Mouse (Mus musculus): ENCODE data around the gene Pknox2. TPM values are rescaled to one million over a fixed set of nuclear protein-coding genes. Genes with fewer than 3 reads are reported as not detected.

Gene Pknox2
- polyA plus RNA-seq, 1 experiment from 2014 or later: 0.18 TPM

DNA sequence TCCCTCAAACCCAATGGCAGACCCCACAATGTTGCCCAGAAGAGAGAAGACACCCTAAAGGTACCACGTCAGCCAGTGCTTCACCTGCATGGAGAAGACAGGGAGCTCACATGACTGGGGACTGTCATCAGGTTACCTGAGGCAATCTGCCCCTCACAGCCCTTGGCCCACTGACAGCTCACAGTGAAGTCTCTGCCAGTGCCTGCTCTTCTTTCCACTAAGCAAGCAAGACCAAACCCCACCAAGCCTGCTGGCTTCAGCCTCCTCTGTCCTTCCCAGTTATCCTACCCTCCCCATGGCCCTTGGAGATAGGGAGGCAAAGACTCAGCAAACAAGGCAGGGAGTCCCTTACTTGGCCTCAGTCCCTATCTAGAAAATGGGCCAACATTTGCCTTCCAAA is 24.8 kb downstream of the Pknox2 start:
- H3K27me3 ChIP-seq (ENCODE audit: insufficient read depth, low read length): no peaks in the 10 kb centered on the region
- TF ChIP-seq EP300 (IDR thresholded peaks at IDR 0.05; ENCODE audit: low read depth) (no peak), CTCF (IDR thresholded peaks at IDR 0.05; ENCODE audit: low read depth) (no peak)
- no peak overlapping the region for H3K9ac ChIP-seq (replicated peaks)
- 75% methylated on average over 1 of the region's 1 CpGs for WGBS (ENCODE audit: insufficient replicate concordance)
- H3K36me3 ChIP-seq (replicated peaks; ENCODE audit: insufficient read depth, low read length): no peaks in the 10 kb centered on the region
- ATAC-seq (no peak), DNase-seq (no peak)
- no peak overlapping the region for H3K4me3 ChIP-seq (ENCODE audit: low read depth, low read length)
- no peaks in the 10 kb centered on the region for H3K9me3 ChIP-seq (ENCODE audit: low read length)
- no peak overlapping the region for H3K4me2 ChIP-seq (ENCODE audit: low read depth, low read length)
- H3K4me1 ChIP-seq (ENCODE audit: insufficient read depth): no peaks in the 10 kb centered on the region
- H3K27ac ChIP-seq (ENCODE audit: low read depth): no peak overlapping the region

DNA sequence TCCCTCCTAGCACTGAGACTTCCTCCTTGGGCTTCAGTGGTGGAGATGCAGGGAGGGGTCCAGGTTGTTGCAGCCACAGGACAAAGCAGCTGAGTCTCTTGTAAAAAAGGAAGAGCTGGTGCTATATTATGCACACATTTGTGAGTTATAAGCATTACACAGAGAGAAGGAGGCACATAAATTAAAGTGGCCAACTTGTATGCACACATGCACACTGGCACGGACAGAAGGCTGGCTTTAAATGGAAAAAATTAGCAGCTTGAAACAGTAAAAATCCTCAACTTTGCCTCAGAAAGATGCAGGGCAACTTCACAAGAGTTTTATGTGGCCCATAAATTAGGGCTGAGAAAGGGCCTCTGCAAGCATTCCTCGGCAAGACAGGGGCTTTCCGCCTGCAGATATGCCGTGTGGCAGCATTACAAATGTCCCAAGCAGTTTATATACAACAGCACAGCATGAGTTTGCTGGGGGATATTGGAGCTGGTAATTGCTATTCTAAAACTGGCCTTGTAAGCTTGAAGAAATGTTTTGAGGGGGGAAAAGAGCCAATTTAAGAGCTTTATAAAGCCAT is 25.4 kb downstream of the Pknox2 start:
- Histone ChIP-seq H3K4me3 (ENCODE audit: low read depth, low read length) (no peak overlapping the region), H3K4me2 (ENCODE audit: low read depth, low read length) (no peak overlapping the region), H3K27me3 (ENCODE audit: insufficient read depth, low read length) (no peaks in the 10 kb centered on the region), H3K27ac (ENCODE audit: low read depth) (no peak overlapping the region), H3K9me3 (ENCODE audit: low read length) (no peaks in the 10 kb centered on the region), H3K9ac (replicated peaks) (no peak overlapping the region), H3K4me1 (ENCODE audit: insufficient read depth) (no peaks in the 10 kb centered on the region), H3K36me3 (replicated peaks; ENCODE audit: insufficient read depth, low read length) (no peaks in the 10 kb centered on the region)
- ATAC-seq: no peak
- no peak for TF ChIP-seq CTCF (IDR thresholded peaks at IDR 0.05; ENCODE audit: low read depth)
- no peak for TF ChIP-seq EP300 (IDR thresholded peaks at IDR 0.05; ENCODE audit: low read depth)
- 56% methylated on average over 4 of the region's 4 CpGs for WGBS (ENCODE audit: insufficient replicate concordance)
- DNase-seq: no peak

DNA sequence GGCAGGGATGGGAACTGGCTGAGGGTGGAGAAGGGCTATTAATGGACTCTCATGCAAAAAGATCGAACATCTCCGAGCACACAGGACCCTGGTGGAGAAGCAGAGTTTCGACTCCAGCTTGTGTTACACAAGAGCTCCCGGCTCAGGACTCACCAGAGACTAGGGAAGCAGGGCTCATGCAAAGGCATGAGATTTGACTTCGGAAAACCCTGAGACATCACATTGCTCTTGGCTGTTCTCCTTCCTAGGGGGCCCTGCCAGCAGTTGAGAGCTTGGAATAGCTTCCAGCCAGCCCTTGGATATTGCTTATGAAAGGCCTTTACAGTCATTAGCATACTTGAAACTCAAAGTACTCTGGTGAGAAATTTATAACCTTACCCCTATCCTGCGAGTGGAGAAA is 26.4 kb downstream of the Pknox2 start:
- ATAC-seq (no peak), DNase-seq (no peak)
- Histone ChIP-seq H3K9me3 (ENCODE audit: low read length) (no peaks in the 10 kb centered on the region), H3K27ac (ENCODE audit: low read depth) (no peak overlapping the region), H3K9ac (replicated peaks) (no peak overlapping the region), H3K27me3 (ENCODE audit: insufficient read depth, low read length) (no peaks in the 10 kb centered on the region), H3K4me2 (ENCODE audit: low read depth, low read length) (no peak overlapping the region), H3K36me3 (replicated peaks; ENCODE audit: insufficient read depth, low read length) (no peaks in the 10 kb centered on the region), H3K4me3 (ENCODE audit: low read depth, low read length) (no peak overlapping the region), H3K4me1 (ENCODE audit: insufficient read depth) (no peaks in the 10 kb centered on the region)
- 76% methylated on average over 6 of the region's 6 CpGs for WGBS (ENCODE audit: insufficient replicate concordance)
- TF ChIP-seq EP300 (IDR thresholded peaks at IDR 0.05; ENCODE audit: low read depth) (no peak), CTCF (IDR thresholded peaks at IDR 0.05; ENCODE audit: low read depth) (no peak)

DNA sequence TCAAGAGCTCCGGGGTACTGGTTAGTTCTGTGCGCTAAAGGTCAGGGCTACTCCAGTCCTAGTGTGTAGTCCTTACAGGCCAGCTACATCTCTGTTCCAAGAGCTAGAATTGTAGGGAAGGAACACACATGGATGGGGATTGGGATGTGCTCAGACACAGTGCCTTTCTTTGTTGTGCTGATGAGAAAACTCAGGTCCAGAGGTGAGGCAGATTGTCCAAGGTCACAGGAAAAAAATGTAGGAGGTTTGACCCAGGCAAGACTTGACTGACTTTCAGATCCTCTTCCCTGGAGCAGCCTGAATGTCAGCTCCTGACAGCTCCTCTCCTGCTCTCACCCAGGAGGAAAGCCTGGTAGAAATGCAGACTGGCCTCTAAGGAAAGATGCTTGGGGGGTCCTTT is 29.7 kb downstream of the Pknox2 start:
- ATAC-seq (no peak), DNase-seq (no peak)
- Histone ChIP-seq H3K27me3 (ENCODE audit: insufficient read depth, low read length) (no peaks in the 10 kb centered on the region), H3K4me1 (ENCODE audit: insufficient read depth) (no peaks in the 10 kb centered on the region), H3K36me3 (replicated peaks; ENCODE audit: insufficient read depth, low read length) (no peaks in the 10 kb centered on the region), H3K9me3 (ENCODE audit: low read length) (no peaks in the 10 kb centered on the region), H3K4me3 (ENCODE audit: low read depth, low read length) (no peak overlapping the region), H3K9ac (replicated peaks) (no peak overlapping the region), H3K4me2 (ENCODE audit: low read depth, low read length) (no peak overlapping the region), H3K27ac (ENCODE audit: low read depth) (no peak overlapping the region)
- TF ChIP-seq EP300 (IDR thresholded peaks at IDR 0.05; ENCODE audit: low read depth) (no peak), CTCF (IDR thresholded peaks at IDR 0.05; ENCODE audit: low read depth) (no peak)
- 80% methylated on average over 2 of the region's 2 CpGs for WGBS (ENCODE audit: insufficient replicate concordance)

DNA sequence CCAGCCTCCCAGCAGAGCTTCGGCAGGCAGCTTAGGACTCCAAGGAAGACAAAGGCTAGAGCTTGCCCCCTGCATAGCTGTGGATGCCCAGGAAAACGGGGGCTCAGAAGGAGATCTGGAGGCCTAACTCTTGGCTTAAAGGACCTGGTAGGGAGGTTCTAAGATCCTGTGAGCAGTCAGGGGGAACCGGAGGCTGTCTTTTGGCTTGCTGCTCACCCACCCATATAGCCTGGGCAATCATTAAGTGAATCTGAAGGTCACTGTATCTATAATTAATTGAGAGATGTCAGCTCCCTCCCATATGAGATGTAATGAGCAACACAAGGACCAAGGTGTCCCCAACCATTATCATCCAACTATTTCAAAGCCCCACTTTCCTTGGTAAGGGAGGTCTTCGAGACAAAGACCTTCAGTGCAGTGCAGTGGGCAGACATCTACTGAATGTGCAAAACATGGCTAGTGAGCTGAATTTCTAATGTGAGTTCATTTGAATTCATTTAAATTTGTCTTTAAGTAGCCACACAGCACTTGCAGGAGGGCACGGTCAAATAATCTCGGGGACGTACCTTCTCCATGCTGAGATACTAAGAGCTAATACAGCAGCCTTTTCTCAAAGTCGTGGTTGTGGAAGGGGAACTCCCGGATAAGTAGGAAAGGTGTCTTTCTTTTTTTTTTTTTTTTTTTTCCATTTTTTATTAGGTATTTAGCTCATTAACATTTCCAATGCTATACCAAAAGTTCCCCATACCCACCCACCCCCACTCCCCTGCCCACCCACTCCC is 30.4 kb downstream of the Pknox2 start:
- ATAC-seq (no peak), DNase-seq (no peak)
- no peaks in the 10 kb centered on the region for H3K27me3 ChIP-seq (ENCODE audit: insufficient read depth, low read length)
- WGBS (ENCODE audit: insufficient replicate concordance): 72% methylated on average over 9 of the region's 9 CpGs
- H3K9ac ChIP-seq (replicated peaks): no peak overlapping the region
- no peak overlapping the region for H3K27ac ChIP-seq (ENCODE audit: low read depth)
- H3K4me2 ChIP-seq (ENCODE audit: low read depth, low read length): no peak overlapping the region
- H3K9me3 ChIP-seq (ENCODE audit: low read length): no peaks in the 10 kb centered on the region
- no peaks in the 10 kb centered on the region for H3K4me1 ChIP-seq (ENCODE audit: insufficient read depth)
- no peak for TF ChIP-seq CTCF (IDR thresholded peaks at IDR 0.05; ENCODE audit: low read depth)
- no peak for TF ChIP-seq EP300 (IDR thresholded peaks at IDR 0.05; ENCODE audit: low read depth)
- H3K36me3 ChIP-seq (replicated peaks; ENCODE audit: insufficient read depth, low read length): no peaks in the 10 kb centered on the region
- H3K4me3 ChIP-seq (ENCODE audit: low read depth, low read length): no peak overlapping the region

DNA sequence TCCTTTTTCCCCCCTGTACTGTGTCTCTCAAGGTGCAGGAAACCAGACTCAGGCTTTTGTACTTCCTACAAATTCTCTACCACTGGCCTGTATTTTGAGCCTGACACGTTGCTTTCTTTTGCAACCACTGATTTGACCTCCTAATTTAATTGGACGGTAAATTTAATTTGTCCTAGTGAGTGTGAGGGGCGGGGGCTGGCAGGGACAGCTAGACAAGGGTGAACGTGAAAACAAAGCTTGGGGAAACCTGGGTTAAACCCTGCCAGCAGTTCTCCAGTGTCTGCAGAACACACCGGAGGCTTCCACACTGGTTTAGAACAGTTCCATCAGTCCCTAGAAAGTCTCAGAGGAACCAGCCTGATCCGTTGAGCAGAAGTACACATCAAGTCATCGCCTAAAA is 31.4 kb downstream of the Pknox2 start:
- Histone ChIP-seq H3K9ac (replicated peaks) (no peak overlapping the region), H3K36me3 (replicated peaks; ENCODE audit: insufficient read depth, low read length) (no peaks in the 10 kb centered on the region), H3K27me3 (ENCODE audit: insufficient read depth, low read length) (no peaks in the 10 kb centered on the region), H3K4me2 (ENCODE audit: low read depth, low read length) (no peak overlapping the region), H3K27ac (ENCODE audit: low read depth) (no peak overlapping the region), H3K4me3 (ENCODE audit: low read depth, low read length) (no peak overlapping the region), H3K9me3 (ENCODE audit: low read length) (no peaks in the 10 kb centered on the region), H3K4me1 (ENCODE audit: insufficient read depth) (no peaks in the 10 kb centered on the region)
- TF ChIP-seq CTCF (IDR thresholded peaks at IDR 0.05; ENCODE audit: low read depth) (no peak), EP300 (IDR thresholded peaks at IDR 0.05; ENCODE audit: low read depth) (no peak)
- WGBS (ENCODE audit: insufficient replicate concordance): 71% methylated on average over 7 of the region's 7 CpGs
- ATAC-seq: no peak
- no peak for DNase-seq

All from liver, postnatal 0 days (tissue).